ENCODE assay signal across 27 mouse cellular contexts in genomic region chr5:91653061-91653915, GRCm38 (mm10).
DNase-seq lines count a peak whose midpoint lies in the region; ATAC-seq lines count a peak whose summit lies in the region.
"Had no signal": no experiment of that assay in that cellular context is flagged by ENCODE, and none has a peak within 500 bp of the region (broad histone marks: within the 10 kb centered on the region; RNA-seq: fewer than 3 reads in every experiment).

No protein-coding gene starts in this region.

- peaks cover 14% of the 10 kb centered on the region for H3K4me1 ChIP-seq in forebrain, embryonic 13.5 days
- H3K4me1 ChIP-seq in midbrain, embryonic 15.5 days: no peaks in the 10 kb centered on the region
- H3K4me1 ChIP-seq: embryonic facial prominence, embryonic 15.5 days; heart, embryonic 13.5 days; kidney, embryonic 15.5 days had no signal

- no peaks in the 10 kb centered on the region for H3K36me3 ChIP-seq in forebrain, embryonic 13.5 days (ENCODE audit: poor library complexity, severe bottlenecking)
- no peaks in the 10 kb centered on the region for H3K36me3 ChIP-seq in midbrain, embryonic 15.5 days (replicated peaks)
- H3K36me3 ChIP-seq: embryonic facial prominence, embryonic 10.5 days; embryonic facial prominence, embryonic 15.5 days; heart, embryonic 13.5 days; kidney, embryonic 15.5 days had no signal

- peak; percentile 70 for DNase-seq in retina, postnatal 1 day
- no peak for DNase-seq in retina, embryonic 14.5 days (ENCODE audit: low spot score)
- peak; percentile 13 for DNase-seq in ZHBTc4 (ENCODE audit: low read depth, low spot score)
- no peak for DNase-seq in cerebellum, adult 9-10 months
- DNase-seq: adrenal gland, postnatal 25 days; cerebellum, adult 2 months; cerebellum, postnatal 25 days; heart, adult 2 months; heart, postnatal 10 days; kidney, adult 18-20 months; kidney, postnatal 25 days; liver; lung, embryonic 14.5 days; lung, postnatal 14 days; midbrain, embryonic 14.5 days; right cerebral cortex, postnatal 4 days; thymus, adult 2 months; thymus, postnatal 36 days had no signal

- no peak overlapping the region for H3K9ac ChIP-seq in forebrain, embryonic 13.5 days
- no peak overlapping the region for H3K9ac ChIP-seq in midbrain, embryonic 15.5 days
- H3K9ac ChIP-seq: embryonic facial prominence, embryonic 15.5 days; heart, embryonic 13.5 days; kidney, embryonic 15.5 days; liver, embryonic 14.5 days; lung, embryonic 14.5 days had no signal

- no peak overlapping the region for H3K4me3 ChIP-seq in forebrain, embryonic 13.5 days
- no peak overlapping the region for H3K4me3 ChIP-seq in midbrain, embryonic 15.5 days
- H3K4me3 ChIP-seq: embryonic facial prominence, embryonic 10.5 days; embryonic facial prominence, embryonic 15.5 days; heart, adult 2 months; heart, embryonic 13.5 days; kidney, embryonic 15.5 days had no signal

- H3K4me2 ChIP-seq in forebrain, embryonic 13.5 days: no peak overlapping the region
- no peak overlapping the region for H3K4me2 ChIP-seq in midbrain, embryonic 15.5 days
- H3K4me2 ChIP-seq: embryonic facial prominence, embryonic 15.5 days; heart, embryonic 13.5 days; kidney, embryonic 15.5 days; lung, embryonic 14.5 days had no signal

- H3K27me3 ChIP-seq in forebrain, embryonic 13.5 days: no peaks in the 10 kb centered on the region
- no peaks in the 10 kb centered on the region for H3K27me3 ChIP-seq in midbrain, embryonic 15.5 days (replicated peaks)
- H3K27me3 ChIP-seq: embryonic facial prominence, embryonic 15.5 days; heart, embryonic 13.5 days; kidney, embryonic 15.5 days had no signal

- H3K27ac ChIP-seq in forebrain, embryonic 13.5 days: no peak overlapping the region
- H3K27ac ChIP-seq in midbrain, embryonic 15.5 days: no peak overlapping the region
- H3K27ac ChIP-seq: embryonic facial prominence, embryonic 10.5 days; embryonic facial prominence, embryonic 15.5 days; heart, adult 2 months; heart, embryonic 13.5 days; kidney, embryonic 15.5 days; liver, embryonic 14.5 days had no signal

- no peaks in the 10 kb centered on the region for H3K9me3 ChIP-seq in forebrain, embryonic 13.5 days (replicated peaks)
- H3K9me3 ChIP-seq in midbrain, embryonic 15.5 days: no peaks in the 10 kb centered on the region
- H3K9me3 ChIP-seq: embryonic facial prominence, embryonic 10.5 days; embryonic facial prominence, embryonic 15.5 days; heart, embryonic 13.5 days; kidney, embryonic 15.5 days had no signal

- peak; percentile 84 for ATAC-seq in forebrain, embryonic 13.5 days
- no peak for ATAC-seq in midbrain, embryonic 15.5 days (replicated peaks)
- ATAC-seq in CD4-positive, CD25-positive, alpha-beta regulatory T cell, adult 4 months: no peak
- ATAC-seq: hindbrain, embryonic 16.5 days had no signal

- WGBS in forebrain, embryonic 13.5 days: 54% methylated on average over 14 of the region's 14 CpGs
- 76% methylated on average over 14 of the region's 14 CpGs for WGBS in midbrain, embryonic 15.5 days

Comparison
In these comparisons a context has a peak if more than half of its experiments do, and no peak if none do; other contexts are left out.
1. DNase-seq: peak in retina, postnatal 1 day (single experiment) and ZHBTc4 (single experiment); none in retina, embryonic 14.5 days (single experiment) and cerebellum, adult 9-10 months (single experiment).